ENCODE assay signal across 27 mouse cellular contexts in the genomic region with DNA sequence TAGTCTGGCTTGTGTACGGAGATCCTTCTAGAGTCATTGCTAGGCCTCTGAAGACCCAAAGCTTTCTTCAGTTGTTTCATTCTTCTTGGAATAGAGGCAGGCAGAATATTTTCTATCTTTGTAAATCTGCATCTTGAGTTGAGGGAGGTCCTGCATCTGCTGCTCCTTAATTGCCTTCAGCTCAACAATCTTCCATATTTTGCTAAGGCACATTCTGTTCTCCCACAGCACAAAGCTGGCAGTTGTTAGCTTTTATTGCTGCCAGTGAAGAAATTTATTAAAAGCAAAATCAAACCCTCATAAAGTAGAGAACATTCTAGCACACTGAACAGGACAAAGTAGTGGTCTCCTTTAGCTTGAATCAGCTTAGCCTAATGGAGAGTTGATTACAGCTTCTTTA.
DNase-seq lines count a peak whose midpoint lies in the region; ATAC-seq and TF ChIP-seq lines count a peak whose summit lies in the region.
"Had no signal": no experiment of that assay in that cellular context is flagged by ENCODE, and none has a peak within 500 bp of the region (broad histone marks: within the 10 kb centered on the region; RNA-seq: fewer than 3 reads in every experiment).

No protein-coding gene starts in this region.

- 0 out of 2 replicates have a peak overlapping the region, but pooled peaks have one; percentile 12 for H3K27ac ChIP-seq in embryonic facial prominence, embryonic 15.5 days (replicated peaks)
- no peak overlapping the region for H3K27ac ChIP-seq in embryonic facial prominence, embryonic 10.5 days (replicated peaks)
- peak overlapping the region; percentile 62; the same call in 1 of the 2 replicates for H3K27ac ChIP-seq in hindbrain, postnatal 0 days
- H3K27ac ChIP-seq in hindbrain, embryonic 13.5 days = no peak overlapping the region
- H3K27ac ChIP-seq in layer of hippocampus, adult 2 months = peak overlapping the region; percentile 84
- H3K27ac ChIP-seq: heart, embryonic 10.5 days; heart, embryonic 15.5 days; kidney, postnatal 0 days; limb, embryonic 13.5 days; lung, embryonic 15.5 days had no signal

- H3K9me3 ChIP-seq in embryonic facial prominence, embryonic 15.5 days (replicated peaks) = no peaks in the 10 kb centered on the region
- no peaks in the 10 kb centered on the region for H3K9me3 ChIP-seq in embryonic facial prominence, embryonic 10.5 days
- H3K9me3 ChIP-seq in hindbrain, postnatal 0 days (ENCODE audit: low read length) = no peaks in the 10 kb centered on the region
- H3K9me3 ChIP-seq in hindbrain, embryonic 13.5 days = no peaks in the 10 kb centered on the region
- H3K9me3 ChIP-seq: forebrain, embryonic 12.5 days; heart, embryonic 10.5 days; heart, embryonic 15.5 days; limb, embryonic 13.5 days; lung, embryonic 15.5 days; megakaryocyte, embryonic 14.5 days had no signal

- H3K4me3 ChIP-seq in embryonic facial prominence, embryonic 15.5 days (replicated peaks) = no peak overlapping the region
- H3K4me3 ChIP-seq in embryonic facial prominence, embryonic 10.5 days = no peak overlapping the region
- no peak overlapping the region for H3K4me3 ChIP-seq in hindbrain, postnatal 0 days (ENCODE audit: low read length)
- H3K4me3 ChIP-seq in hindbrain, embryonic 13.5 days = no peak overlapping the region
- no peak overlapping the region for H3K4me3 ChIP-seq in layer of hippocampus, adult 2 months
- H3K4me3 ChIP-seq: forebrain, embryonic 12.5 days; heart, embryonic 10.5 days; heart, embryonic 15.5 days; limb, embryonic 13.5 days; lung, embryonic 15.5 days; megakaryocyte, embryonic 14.5 days had no signal

- no peak overlapping the region for H3K4me2 ChIP-seq in embryonic facial prominence, embryonic 15.5 days (replicated peaks)
- H3K4me2 ChIP-seq in hindbrain, postnatal 0 days (ENCODE audit: low read depth, low read length) = no peak overlapping the region
- H3K4me2 ChIP-seq in hindbrain, embryonic 13.5 days = no peak overlapping the region
- H3K4me2 ChIP-seq: forebrain, embryonic 12.5 days; heart, embryonic 15.5 days; limb, embryonic 13.5 days; liver, embryonic 11.5 days; lung, embryonic 15.5 days had no signal

- no peak for ATAC-seq in embryonic facial prominence, embryonic 15.5 days (ENCODE audit: insufficient number of reproducible peaks, low FRiP score, low TSS enrichment, low read depth)
- no peak for ATAC-seq in hindbrain, postnatal 0 days
- ATAC-seq in hindbrain, embryonic 13.5 days (ENCODE audit: low FRiP score) = no peak
- ATAC-seq: activated CD4-positive, CD25-positive, alpha-beta regulatory T cell, adult 4 months; intestine, embryonic 16.5 days had no signal

- WGBS in embryonic facial prominence, embryonic 15.5 days = 76% methylated on average over 1 of the region's 1 CpGs
- WGBS in embryonic facial prominence, embryonic 10.5 days = 95% methylated on average over 1 of the region's 1 CpGs
- WGBS in hindbrain, postnatal 0 days = 84% methylated on average over 1 of the region's 1 CpGs
- 89% methylated on average over 1 of the region's 1 CpGs for WGBS in hindbrain, embryonic 13.5 days

- no peaks in the 10 kb centered on the region for H3K36me3 ChIP-seq in embryonic facial prominence, embryonic 15.5 days
- H3K36me3 ChIP-seq in embryonic facial prominence, embryonic 10.5 days (replicated peaks) = no peaks in the 10 kb centered on the region
- H3K36me3 ChIP-seq in hindbrain, postnatal 0 days (ENCODE audit: insufficient read depth, low read length) = no peaks in the 10 kb centered on the region
- no peaks in the 10 kb centered on the region for H3K36me3 ChIP-seq in hindbrain, embryonic 13.5 days
- H3K36me3 ChIP-seq: forebrain, embryonic 12.5 days; heart, embryonic 10.5 days; heart, embryonic 15.5 days; limb, embryonic 13.5 days; lung, embryonic 15.5 days had no signal

- H3K27me3 ChIP-seq in embryonic facial prominence, embryonic 15.5 days = no peaks in the 10 kb centered on the region
- H3K27me3 ChIP-seq in embryonic facial prominence, embryonic 10.5 days (replicated peaks; ENCODE audit: low read depth, poor library complexity, severe bottlenecking) = no peaks in the 10 kb centered on the region
- H3K27me3 ChIP-seq in hindbrain, postnatal 0 days (ENCODE audit: insufficient read depth, low read length) = no peaks in the 10 kb centered on the region
- no peaks in the 10 kb centered on the region for H3K27me3 ChIP-seq in hindbrain, embryonic 13.5 days
- H3K27me3 ChIP-seq: CH12.LX; forebrain, embryonic 12.5 days; heart, embryonic 15.5 days; limb, embryonic 13.5 days; lung, embryonic 15.5 days; megakaryocyte, embryonic 14.5 days had no signal

- H3K9ac ChIP-seq in embryonic facial prominence, embryonic 15.5 days = no peak overlapping the region
- no peak overlapping the region for H3K9ac ChIP-seq in hindbrain, postnatal 0 days (replicated peaks; ENCODE audit: low read length)
- no peak overlapping the region for H3K9ac ChIP-seq in hindbrain, embryonic 13.5 days
- H3K9ac ChIP-seq: forebrain, embryonic 12.5 days; heart, embryonic 15.5 days; limb, embryonic 13.5 days; lung, embryonic 15.5 days had no signal

- H3K4me1 ChIP-seq in embryonic facial prominence, embryonic 15.5 days = no peaks in the 10 kb centered on the region
- 0 out of 2 replicates have a peak, but pooled peaks cover 5% of the 10 kb centered on the region for H3K4me1 ChIP-seq in embryonic facial prominence, embryonic 10.5 days
- H3K4me1 ChIP-seq in hindbrain, postnatal 0 days (ENCODE audit: insufficient read depth, low read length) = no peaks in the 10 kb centered on the region; the same call in 1 of the 2 replicates
- peaks cover 17% of the 10 kb centered on the region for H3K4me1 ChIP-seq in hindbrain, embryonic 13.5 days (replicated peaks)
- H3K4me1 ChIP-seq: heart, embryonic 10.5 days; heart, embryonic 15.5 days; lung, embryonic 15.5 days; megakaryocyte, embryonic 14.5 days had no signal

- no peak for TF ChIP-seq CTCF in hindbrain, postnatal 0 days (IDR thresholded peaks at IDR 0.05; ENCODE audit: low read depth)
- TF ChIP-seq CTCF in layer of hippocampus, adult 2 months (conservative IDR thresholded peaks at IDR 0.05) = no peak

- no peak for DNase-seq in embryonic facial prominence, embryonic 10.5 days (ENCODE audit: low spot score)
- DNase-seq in hindbrain, postnatal 0 days (ENCODE audit: low spot score) = no peak
- DNase-seq in layer of hippocampus, adult 2 months (ENCODE audit: low spot score in 2 of 2) = peak; percentile 14 to 39
- DNase-seq in skeletal muscle tissue, adult 2 months (ENCODE audit: low read depth, low spot score) = peak; percentile 25
- no peak for DNase-seq in kidney, postnatal 10 days
- DNase-seq in cerebellum, postnatal 4 days (ENCODE audit: low spot score in 2 of 2) = no peak
- DNase-seq: adrenal gland, adult 8-10 months; cerebellum, adult 11 months; cerebellum, adult 9-10 months; cerebellum, postnatal 36 days; gastrocnemius, postnatal 25 days; heart, adult 11 months; lung, postnatal 4 days; right cerebral cortex, postnatal 4 days had no signal

Comparison
In these comparisons a context has a peak if more than half of its experiments do, and no peak if none do; other contexts are left out.
1. H3K27ac ChIP-seq: peak in embryonic facial prominence, embryonic 15.5 days (single experiment), hindbrain, postnatal 0 days (single experiment) and layer of hippocampus, adult 2 months (single experiment); none in embryonic facial prominence, embryonic 10.5 days (single experiment) and hindbrain, embryonic 13.5 days (single experiment).
2. DNase-seq: peak in layer of hippocampus, adult 2 months (2 of 2) and skeletal muscle tissue, adult 2 months (single experiment); none in embryonic facial prominence, embryonic 10.5 days (single experiment), hindbrain, postnatal 0 days (single experiment), kidney, postnatal 10 days (single experiment) and cerebellum, postnatal 4 days (0 of 2).